Mouse (Mus musculus) adrenal gland, adult 18-20 months (tissue): ENCODE results near the gene March7. TPM values are rescaled to one million over a fixed set of nuclear protein-coding genes. Genes with fewer than 3 reads are reported as not detected.
A peak's percentile ranks its signal among the peaks of the same experiment; 100 is the strongest.

Experiments used
- DNase-seq, 2 experiments: peaks; one replicate each; pipeline ENCODE4 v3.0.0; 2021 to 2022; ENCODE audit warnings: low spot score in 2 of 2
- long read RNA-seq, 2 experiments: library from polyadenylated mRNA; stranded (forward); transcript quantifications; one replicate each; pipeline ENCODE4 v2.0.0; 2021
- total RNA-seq, 2 experiments: library from RNA; stranded (reverse); gene quantifications; 1 replicate in 1 of 2; 2 replicates in 1 of 2; pipeline ENCODE4 v1.2.3; 2021

Gene March7
- 10 to 100 TPM; 36.3 to 43.9 TPM for total RNA-seq
- long read RNA-seq, experiment 1, transcript March7-203 (10 exons, 3,594 nt), result major isoform, 13 of 30 reads
- long read RNA-seq, experiment 1, partial matches to known transcripts, result 2 of 30 reads
- long read RNA-seq, experiment 1, other reads (novel, unspliced or antisense), result 13 of 30 reads
- long read RNA-seq, experiment 2, full-length matches to known transcripts, result 65 of 117 reads
- long read RNA-seq, experiment 2, partial matches to known transcripts, result 4 of 117 reads
- long read RNA-seq, experiment 2, other reads (novel, unspliced or antisense), result 48 of 117 reads

DNA sequence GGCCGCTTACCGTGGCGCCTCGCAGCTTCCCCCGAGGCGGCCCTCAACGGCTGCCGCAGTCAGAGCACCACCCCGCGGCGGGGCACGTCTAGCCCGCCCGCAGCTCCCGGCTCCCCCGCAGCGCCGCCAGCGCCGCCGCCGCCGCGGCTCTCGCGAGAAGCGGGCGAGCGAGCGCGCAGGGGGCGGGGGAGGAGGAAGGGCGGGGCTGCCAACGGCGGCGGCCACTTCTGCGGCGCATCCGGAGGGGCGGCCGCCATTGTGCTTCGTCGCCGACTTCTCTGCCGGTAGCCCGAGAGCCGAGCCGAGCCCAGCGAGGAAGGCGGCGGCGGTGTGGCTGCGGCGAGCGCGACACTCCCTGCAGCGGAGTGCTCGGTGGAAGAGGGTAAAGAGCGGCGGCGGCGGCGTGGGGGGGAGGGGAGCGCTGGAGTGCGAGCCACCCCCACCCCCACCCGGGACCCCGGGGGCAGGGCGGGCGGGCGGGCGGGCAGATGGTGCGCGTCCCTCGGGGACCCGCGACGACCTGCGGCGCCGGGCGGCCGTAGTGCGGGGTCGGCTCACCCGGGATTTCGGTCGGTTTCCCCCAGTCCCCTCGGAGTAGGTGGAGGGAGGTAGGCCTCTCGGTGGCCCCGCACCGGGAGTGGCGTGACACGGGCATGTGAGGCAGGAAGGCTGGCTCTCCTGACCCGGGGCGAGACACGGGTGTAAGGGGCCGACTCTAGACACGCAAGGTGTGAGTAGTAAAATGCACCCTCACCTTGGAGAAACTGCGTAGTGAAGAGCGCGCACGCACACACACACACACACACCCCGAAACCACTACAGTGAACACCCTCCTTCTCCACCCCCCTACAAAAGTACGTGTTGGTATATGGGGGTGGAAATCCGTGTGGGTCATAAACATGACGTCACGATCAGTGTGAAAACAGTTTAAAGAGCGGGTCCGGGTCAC is at the start of gene March7, which contains the start of gene Baz2b:
Gene March7 (plus strand): TSS at position 185 of the 949 bp plus-strand sequence.
Gene Baz2b (minus strand): TSS at position 137 of the 949 bp plus-strand sequence.
- peak; percentile 85 to 92 for DNase-seq

DNA sequence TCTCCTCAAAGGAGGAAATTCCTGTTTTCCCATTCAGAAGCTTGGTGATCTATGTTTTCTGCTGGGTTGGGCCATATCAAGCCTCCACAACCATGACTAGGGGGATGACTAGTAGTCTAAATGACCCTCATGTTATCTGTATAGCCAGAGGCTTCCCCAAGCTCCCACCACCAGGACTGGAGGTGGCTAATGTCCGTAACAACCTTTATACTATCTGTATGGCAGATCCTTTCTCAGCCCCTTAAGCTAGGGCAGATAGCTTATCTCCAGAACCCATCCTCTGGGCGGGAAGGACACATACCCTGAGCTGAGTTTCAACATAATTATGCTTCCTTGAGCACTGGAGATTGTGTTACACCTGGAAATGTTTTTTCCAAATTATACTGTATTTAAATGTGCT is 45.9 kb upstream of the March7 start:
- DNase-seq, result no peak

DNA sequence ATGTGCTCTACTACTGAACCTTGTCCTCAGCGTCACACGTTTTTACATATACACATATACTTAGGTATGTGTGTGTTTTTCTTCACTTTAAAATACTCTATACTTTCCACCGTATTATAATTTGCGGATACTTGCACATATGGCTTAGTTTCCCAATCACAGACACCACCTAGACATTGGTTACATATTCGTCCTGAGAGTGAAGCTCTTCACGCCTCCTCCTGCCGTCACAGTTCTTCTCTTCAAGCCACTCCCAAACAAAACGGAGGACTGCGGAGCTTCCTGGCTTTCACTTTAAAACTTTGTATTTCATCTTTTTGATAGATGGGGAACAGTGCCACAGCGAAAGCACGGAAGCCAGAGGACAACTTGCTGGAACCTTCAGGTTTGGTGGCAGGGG is 44.0 kb upstream of the March7 start:
- no peak for DNase-seq

DNA sequence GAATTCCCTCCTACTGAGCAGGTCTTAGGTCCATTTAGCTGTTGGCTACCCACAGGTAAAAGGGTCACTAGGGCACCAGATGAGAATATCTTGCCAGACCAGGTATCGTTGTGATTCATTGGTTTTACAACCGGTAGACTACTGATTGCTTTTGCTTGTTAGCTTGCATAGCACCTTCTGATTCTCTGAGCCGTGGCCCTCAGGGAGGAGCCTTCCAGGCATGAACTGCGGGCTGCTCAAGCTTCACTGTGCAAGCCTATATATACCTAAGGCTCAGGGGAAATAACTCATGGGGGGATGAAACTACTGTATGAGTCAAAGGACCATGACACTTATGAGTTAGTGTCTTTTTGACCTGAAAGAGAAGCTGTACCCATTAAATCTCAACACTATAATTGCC is 42.8 kb upstream of the March7 start:
- no peak for DNase-seq

DNA sequence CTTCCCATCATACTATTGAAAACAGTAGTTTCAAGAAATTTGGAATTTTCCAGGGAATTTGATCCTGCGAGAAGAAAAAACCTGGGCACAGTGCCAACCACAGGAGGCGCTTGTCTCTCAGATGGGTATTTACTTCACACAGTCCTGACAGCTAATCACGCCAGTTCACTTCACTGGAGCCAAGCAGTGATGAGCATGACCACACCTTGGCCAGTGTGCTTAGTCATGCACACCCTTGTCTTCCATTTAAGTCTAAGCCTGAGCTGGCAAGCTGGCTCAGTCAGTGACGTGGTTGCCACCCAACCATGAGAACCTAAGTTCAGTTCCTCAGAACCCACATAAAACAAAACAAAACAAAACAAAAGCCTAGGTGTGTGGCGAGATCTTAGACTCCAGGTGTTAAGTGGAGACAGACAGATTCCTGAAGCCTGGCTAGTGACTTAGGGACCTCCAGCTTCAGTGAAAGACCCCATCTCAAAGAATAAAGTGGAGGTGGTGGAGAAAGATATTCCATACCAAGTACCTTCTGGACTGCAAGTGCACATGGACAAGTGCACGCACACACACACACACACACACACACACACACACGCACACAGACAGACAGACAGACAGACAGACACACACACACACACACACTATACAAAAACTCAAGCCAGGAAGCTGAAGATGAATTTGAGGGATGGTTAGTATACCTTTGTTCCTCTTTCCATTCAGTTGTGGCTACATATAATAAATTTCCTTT is 37.7 kb upstream of the March7 start:
- no peak for DNase-seq

DNA sequence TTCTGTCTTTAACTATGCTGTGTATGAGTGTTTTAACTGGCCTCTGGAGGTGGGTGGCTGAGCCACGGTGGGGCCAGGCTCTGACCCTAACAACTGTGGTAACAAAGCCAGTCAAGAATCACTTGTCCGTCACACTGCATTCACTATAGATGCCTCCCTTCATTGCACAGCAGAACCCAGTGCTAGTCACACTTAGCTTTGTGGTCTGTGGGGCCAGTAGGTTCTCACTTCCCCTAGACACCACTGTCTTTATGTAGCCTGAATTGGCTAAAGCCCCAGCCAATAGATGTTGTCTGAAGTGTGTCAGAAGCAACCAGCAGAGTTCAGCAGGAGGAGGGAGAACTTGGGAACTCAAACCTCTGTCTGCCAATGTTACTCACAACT is 37.2 kb upstream of the March7 start:
- no peak for DNase-seq

DNA sequence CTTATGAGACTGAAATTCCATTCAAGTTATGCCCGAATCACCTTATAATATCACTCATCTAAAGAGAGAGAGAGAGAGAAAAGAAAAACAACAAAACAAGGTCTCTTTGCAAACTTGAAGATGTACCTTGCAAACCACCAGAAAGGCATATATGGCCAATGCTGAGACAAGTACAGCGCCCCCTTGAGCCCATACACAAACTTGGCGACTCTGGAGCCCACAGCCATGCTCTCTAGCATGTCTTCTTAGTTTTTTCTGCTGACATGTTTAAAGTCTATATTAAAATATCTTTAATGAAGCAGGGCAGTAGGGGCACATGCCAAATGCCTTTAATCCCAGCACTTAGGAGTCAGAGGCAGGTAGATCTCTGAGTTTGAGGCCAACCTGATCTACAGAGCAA is 36.5 kb upstream of the March7 start:
- DNase-seq, result no peak

DNA sequence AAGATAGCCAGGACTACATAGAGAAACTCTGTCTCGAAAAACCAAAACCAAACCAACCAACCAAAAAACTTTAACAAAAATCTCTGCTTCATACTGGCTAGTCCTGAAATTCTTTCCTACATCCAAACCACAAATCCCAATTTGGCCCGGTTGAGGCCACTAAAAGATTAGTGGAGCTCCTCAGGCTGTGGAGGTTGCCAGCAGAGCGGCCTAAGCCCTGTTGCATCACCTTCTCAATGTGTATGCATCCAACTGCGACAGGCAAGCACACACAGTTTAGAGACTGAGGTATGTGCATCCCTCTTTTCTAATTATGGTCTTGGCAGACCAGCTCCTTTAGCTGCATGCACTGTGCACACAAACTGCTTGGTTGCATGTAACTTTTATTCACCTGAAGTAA is 36.1 kb upstream of the March7 start:
- no peak for DNase-seq

DNA sequence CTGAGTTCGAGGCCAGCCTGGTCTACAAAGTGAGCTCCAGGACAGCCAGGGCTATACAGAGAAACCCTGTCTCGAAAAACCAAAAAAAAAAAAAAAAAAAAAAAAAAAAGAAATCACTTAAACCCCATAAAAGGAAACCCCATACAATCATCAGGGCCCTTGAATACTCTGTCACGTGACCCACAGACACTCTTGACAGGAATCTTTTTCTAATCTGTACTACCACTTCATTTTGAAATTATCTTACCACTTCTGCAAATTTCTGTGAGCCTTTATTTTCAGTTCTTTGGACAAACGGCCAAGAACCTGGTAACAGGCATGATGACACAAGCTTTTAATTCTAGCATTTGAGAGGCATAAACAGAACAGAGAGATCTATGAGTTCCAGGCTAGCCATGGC is 34.6 kb upstream of the March7 start:
- DNase-seq, result no peak

DNA sequence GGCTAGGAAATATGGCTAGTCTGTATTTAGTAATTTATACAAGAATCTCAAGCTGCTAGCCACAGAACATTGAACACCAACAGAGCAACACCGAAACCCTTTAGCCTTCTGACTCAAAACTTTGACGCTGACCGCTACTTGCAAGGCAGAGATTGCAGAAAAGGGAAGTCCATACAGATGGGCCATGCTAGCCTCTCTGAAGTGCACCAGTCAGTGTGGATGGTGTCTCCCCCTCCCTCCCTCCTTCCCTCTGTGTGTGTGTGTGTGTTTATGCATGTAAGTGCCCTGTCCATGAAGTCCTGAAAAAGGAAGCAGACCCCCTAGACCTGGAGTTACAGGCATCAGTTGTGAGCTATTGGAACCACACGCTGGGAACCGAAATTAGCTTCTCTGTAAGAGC is 33.6 kb upstream of the March7 start:
- DNase-seq, result no peak

DNA sequence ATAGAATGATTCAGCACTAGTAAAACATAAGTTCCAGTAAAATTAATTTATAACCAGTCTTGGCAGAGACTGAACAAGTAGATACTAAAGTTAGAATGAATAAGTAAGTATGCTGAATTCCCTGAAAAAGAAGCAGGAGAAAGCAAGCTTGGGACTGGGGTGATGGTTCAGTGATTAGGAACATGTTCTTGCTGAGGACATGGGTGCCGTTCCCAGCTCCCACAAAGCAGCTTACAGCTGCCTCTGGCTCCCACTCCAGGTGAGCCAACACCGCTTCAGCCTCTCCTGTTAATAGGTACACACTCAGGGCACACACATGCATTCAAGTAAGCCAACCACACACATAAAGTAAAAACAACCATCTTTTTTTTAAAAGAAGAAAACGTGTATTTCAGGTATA is 32.2 kb upstream of the March7 start:
- DNase-seq, result no peak

DNA sequence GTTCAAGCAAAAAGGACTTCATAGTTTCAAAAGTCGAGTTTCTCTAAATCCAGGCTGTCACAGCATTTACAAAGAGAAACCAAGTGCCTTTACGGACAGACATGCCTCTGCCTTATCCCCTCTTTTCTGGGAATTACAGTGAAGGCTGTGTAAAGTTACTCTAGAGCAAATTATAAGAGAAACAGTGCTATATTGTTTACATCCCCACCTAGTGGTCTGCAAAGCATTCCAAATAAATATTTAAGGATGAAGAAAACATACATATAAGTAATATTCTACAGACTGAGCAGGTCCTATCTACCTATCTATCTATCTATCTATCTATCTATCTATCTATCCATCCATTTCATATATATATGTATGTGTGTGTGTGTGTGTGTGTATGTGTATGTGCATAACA is 28.0 kb upstream of the March7 start:
- DNase-seq, result no peak

DNA sequence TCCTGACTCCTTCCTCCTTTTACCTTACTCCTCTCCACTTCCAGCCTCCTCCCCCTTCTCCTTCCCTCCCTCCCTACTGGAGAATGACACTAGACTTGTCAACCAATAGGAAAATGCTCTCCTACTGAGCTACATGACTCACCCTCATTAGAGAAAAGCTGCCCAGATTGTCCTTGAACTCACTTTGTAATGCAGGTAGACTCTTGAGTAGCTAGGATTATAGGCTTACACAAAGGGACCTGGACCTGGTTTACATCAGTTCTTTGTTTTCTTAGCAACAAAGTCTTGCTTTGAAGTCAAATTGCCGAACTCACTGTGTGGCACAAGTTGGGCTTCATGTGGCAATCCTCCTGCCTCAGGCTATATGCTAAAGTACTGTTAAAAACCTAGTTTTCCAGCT is 12.8 kb upstream of the March7 start:
- DNase-seq, result no peak

DNA sequence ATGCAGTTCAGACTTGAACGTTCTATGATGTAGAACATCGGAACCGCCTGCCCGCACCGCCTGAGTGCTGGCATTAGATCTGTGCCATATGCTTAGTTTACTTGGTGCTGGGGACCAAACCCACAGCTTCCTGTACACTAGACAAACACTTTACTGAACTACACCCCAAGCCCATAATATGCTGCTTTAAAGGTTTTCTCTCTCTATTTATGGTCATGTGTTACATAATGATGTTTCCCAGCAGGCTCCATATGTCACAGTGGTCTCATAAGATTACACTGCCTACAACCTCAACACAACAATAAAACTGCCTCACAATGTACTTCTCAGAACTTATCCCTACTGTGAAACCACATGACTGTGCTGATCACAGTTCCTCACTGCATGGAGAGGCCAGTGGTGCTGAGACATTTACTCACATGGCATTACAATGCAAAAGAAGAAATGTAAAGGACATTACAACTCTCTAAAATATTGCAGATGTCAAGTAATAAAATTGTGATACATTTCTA is 9.6 kb upstream of the March7 start:
- no peak for DNase-seq

DNA sequence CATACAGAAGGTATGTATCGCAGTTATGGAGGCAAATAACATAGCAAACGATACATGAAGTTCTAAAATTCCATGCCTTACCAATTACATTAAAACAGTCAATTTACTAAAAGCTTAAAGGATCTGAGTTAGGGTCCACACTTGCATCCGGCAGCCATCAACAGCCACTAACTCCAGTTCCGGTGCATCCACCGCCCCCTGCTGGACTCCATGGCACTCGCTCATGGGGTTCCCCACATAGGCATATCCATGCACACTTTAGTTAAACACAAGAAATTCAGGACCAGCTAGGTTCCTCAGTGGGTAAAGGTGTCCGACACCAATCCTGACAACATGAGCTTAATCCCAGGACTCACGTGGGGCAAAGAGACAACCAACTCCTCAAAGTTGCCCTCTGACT is 9.0 kb upstream of the March7 start:
- peak; percentile 44 to 58 for DNase-seq

DNA sequence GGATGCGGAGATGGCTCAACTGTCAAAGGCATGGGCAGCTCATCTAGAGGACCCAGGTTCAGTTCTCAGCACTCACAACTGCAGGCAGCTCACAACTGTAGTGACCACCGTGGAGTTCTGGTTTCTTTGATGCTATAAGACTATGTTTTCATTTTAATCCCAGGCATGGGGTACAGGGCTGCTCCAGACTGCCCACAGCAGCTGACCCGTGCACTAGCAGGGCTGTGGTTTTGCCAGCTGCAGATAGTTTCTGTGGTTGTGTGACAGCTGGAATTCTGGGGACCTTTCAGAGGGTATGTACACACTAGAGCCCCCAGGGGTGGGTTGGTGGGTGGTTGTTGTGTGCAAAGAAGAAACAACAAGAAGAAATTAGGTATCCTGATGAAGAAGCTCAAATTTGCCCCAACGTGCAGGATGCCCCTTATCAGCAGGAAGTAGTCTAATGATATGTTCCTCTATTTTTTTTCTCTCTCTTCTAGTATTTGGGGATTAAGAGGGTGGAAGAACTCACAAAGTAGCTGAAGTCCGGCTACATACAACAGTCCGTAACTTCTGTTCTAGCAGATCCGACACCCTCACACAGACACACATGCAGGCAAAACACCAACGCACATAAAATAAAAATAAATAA is 6.7 kb upstream of the March7 start:
- DNase-seq, result no peak

DNA sequence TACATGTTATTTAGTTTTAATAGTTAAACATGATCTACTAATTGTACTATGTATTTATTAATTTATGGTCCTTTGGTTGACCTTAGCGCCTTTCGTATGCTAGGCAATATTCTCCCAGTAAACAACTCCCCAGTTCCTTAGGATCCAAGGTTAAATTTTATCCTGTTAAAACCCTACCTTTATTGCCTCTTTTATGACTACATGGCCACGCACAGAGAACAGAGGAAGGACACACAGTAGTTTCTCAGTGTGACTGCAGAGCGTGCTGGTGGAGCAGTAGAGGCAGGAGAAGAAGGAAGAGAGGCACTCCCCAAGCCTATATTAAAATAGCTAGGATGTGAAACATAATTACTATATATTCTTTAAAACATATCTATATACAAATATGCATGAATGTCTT is 6.0 kb upstream of the March7 start:
- no peak for DNase-seq

DNA sequence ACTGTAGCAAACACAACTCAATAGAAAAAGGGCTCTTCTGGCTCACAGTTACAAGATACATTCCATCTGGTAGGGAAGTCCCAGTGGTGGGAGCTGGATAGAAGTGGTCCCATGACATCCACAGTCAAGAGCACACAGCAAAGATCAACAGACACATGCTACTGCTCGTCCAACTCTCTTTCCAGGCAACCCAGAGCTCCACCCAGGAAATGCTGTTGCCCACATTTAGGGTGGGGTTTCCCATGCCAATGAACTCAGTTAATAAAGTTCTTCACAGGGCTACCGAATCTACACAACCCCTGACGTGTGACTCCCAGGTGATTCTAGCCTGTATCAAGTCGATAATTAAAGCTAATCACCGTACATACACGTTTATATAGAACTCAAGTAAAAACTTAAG is 5.5 kb upstream of the March7 start:
- DNase-seq, result no peak

DNA sequence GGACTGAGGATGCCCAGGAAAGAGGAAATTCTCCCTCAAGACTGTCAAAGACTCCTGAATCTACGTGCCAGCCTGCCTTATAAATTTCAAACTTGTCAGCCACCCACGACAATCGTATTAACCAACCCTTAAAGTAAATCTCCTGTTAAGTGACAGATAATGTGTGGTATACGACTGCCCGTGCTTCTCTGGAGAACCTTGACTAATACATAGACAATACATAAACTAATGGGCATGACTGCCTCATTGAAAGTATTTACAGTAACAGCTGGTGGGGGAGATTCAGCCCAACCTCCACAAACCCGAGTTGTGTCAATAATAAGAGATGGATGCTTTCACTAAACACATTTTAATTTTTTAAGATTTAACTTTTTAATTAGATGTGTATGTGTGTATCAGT is 3.9 kb upstream of the March7 start:
- no peak for DNase-seq

DNA sequence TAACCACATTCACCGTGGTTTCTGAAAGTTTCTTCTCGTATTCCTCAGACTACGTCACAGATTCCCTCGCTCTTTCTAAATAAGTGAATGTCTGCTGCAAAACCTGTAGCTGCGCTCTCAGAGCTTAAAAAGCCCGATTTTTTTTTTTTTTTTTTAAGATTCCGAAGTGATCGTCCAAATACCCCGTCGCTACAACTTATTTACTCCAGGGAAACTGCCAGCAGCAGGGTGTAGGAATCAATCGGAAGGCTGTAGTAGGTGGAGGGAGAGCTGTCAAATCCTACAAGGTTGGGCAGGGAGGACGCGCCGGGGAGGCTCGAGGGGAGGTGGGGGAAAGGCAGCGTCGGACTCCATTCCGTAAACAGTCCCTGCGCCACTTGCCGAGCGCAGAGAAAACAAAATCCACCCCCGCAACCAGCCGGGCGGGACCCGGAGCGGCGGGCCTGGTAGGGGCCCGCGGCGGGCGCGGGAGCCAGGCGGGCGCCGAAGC is 520 bp upstream of the March7 start:
- peak; percentile 54 to 62 for DNase-seq

DNA sequence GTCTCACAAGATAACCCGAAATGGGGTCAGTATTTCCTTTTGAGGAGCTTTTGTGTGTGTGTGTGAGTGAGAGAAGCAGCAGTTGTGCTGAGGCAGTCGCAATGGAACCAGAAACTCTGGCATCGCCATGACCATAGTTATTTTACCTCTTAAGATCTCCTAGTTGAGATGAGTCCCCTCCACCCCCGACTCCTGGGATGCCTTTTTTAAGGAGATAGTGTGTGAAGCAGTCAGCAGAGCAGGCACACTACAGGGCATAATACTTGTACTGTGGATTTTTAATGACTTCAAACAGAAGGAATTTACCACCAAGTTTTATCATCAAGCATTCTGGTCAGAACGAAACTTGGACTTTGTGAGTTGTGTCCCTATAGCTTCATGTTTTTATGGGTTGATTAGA is 1.1 kb downstream of the March7 start:
- no peak for DNase-seq
